Mouse (Mus musculus): ENCODE data around the gene Anapc7. TPM values are rescaled to one million over a fixed set of nuclear protein-coding genes. Genes with fewer than 3 reads are reported as not detected.
A peak's percentile ranks its signal among the peaks of the same experiment; 100 is the strongest.
"Not testable (repeated sequence)": the region's sequence is repeated elsewhere in the genome, so short reads cannot be mapped to it uniquely, and the experiment has no call there.

The Anapc7 gene
- polyA plus RNA-seq, 2 experiments = 9.0 to 13.2 TPM

DNA sequence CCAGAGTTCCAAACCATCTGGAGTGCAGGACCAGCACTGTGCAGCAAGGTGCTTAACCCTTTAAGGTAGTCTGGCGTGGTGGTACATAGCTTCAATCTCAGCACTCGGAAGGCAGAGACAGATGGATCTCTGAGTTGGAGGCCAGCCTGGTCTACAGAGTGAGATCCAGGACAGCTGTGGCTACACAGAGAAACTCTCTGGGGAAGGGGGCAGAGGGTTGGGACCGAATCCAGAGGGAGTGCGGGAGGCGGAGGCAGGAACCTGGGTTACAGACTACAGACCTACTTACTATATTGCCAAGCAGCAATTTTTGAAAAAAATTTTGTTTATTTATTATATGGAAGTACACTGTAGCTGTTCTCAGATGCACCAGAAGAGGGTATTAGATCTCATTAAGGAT is 7.1 kb upstream of the Anapc7 start:
- Histone ChIP-seq H3K9ac (replicated peaks) (no peak overlapping the region), H3K9me3 (ENCODE audit: control insufficient read depth, low read length) (no peaks in the 10 kb centered on the region), H3K27me3 (ENCODE audit: control insufficient read depth, insufficient read depth, low read length) (no peaks in the 10 kb centered on the region), H3K27ac (no peak overlapping the region), H3K4me1 (replicated peaks; ENCODE audit: control insufficient read depth in 2 of 2, insufficient read depth in 2 of 2, low read length in 1 of 2) (no peaks in the 10 kb centered on the region), H3K36me3 (replicated peaks; ENCODE audit: control insufficient read depth, insufficient read depth, low read depth) (no peaks in the 10 kb centered on the region), H3K4me2 (ENCODE audit: low read depth) (no peak overlapping the region), H3K4me3 (ENCODE audit: insufficient read depth in 1 of 2, low read depth in 2 of 2, low read length in 2 of 2) (no peak overlapping the region)
- 84% methylated on average over 5 of the region's 5 CpGs for WGBS (ENCODE audit: insufficient replicate concordance)
- ATAC-seq (ENCODE audit: insufficient read depth) (no peak), DNase-seq (ENCODE audit: low read depth in 3 of 3, low spot score in 3 of 3) (no peak)
- no peak for TF ChIP-seq CTCF (IDR thresholded peaks at IDR 0.05; ENCODE audit: low read depth)
- no peak for TF ChIP-seq EP300 (IDR thresholded peaks at IDR 0.05; ENCODE audit: low read depth)

DNA sequence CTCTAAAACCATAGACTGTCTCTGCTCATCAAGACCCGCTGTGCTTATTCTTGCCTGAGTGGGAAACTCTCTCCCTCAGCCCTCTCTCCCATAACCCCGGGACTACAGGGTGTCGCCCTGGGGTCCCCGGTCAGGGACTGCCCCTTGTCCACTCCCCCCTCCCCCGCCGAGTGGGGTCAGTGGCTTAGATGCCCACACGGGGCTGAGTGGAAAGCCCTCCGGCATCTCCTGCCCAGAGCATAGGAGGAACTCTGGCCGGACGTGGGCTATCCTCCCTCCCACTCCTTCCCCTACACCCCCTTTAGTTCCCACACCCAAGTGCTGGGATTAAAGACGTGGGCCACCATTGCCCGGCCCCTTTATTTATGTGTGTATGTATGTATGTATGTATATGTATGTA is 6.0 kb upstream of the Anapc7 start:
- H3K27me3 ChIP-seq (ENCODE audit: control insufficient read depth, insufficient read depth, low read length) = no peaks in the 10 kb centered on the region
- no peak overlapping the region for H3K27ac ChIP-seq
- 76% methylated on average over 12 of the region's 12 CpGs for WGBS (ENCODE audit: insufficient replicate concordance)
- H3K4me3 ChIP-seq (ENCODE audit: insufficient read depth in 1 of 2, low read depth in 2 of 2, low read length in 2 of 2) = no peak overlapping the region
- no peak for ATAC-seq (ENCODE audit: insufficient read depth)
- H3K9ac ChIP-seq (replicated peaks) = no peak overlapping the region
- H3K36me3 ChIP-seq (replicated peaks; ENCODE audit: control insufficient read depth, insufficient read depth, low read depth) = no peaks in the 10 kb centered on the region
- no peak for DNase-seq (ENCODE audit: low read depth in 3 of 3, low spot score in 3 of 3)
- TF ChIP-seq CTCF (IDR thresholded peaks at IDR 0.05; ENCODE audit: low read depth) (no peak), EP300 (IDR thresholded peaks at IDR 0.05; ENCODE audit: low read depth) (no peak)
- H3K9me3 ChIP-seq (ENCODE audit: control insufficient read depth, low read length) = no peaks in the 10 kb centered on the region
- H3K4me1 ChIP-seq (replicated peaks; ENCODE audit: control insufficient read depth in 2 of 2, insufficient read depth in 2 of 2, low read length in 1 of 2) = peaks cover 0 to under 1% of the 10 kb centered on the region in 2 experiments; a peak in 2 of 4 replicates
- H3K4me2 ChIP-seq (ENCODE audit: low read depth) = no peak overlapping the region

DNA sequence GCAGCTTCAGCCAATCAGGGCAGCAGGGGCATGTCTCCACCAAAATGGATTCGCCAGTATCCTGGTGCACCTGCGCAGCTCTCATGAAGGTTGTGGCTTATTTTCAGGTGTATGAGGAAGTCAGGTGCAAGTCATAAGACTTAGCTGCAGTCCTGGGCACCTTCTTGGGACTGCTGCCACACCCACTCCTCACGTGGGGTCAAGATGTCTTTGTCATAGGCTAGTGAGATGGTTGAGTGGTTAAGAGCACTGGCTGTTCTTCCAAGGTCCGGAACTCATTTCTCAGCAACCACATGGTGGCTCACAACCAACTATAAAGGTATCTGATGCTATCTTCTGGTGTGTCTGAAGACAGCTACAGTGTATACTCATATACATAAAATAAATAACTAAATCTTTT is 817 bp upstream of the Anapc7 start:
- not testable (repeated sequence) for H3K4me3 ChIP-seq (ENCODE audit: insufficient read depth in 1 of 2, low read depth in 2 of 2, low read length in 2 of 2); H3K27me3 ChIP-seq (ENCODE audit: control insufficient read depth, insufficient read depth, low read length); H3K36me3 ChIP-seq (replicated peaks; ENCODE audit: control insufficient read depth, insufficient read depth, low read depth); DNase-seq (ENCODE audit: low read depth in 3 of 3, low spot score in 3 of 3); H3K9me3 ChIP-seq (ENCODE audit: control insufficient read depth, low read length); ATAC-seq (ENCODE audit: insufficient read depth); H3K9ac ChIP-seq (replicated peaks); H3K27ac ChIP-seq
- Histone ChIP-seq H3K4me1 (replicated peaks; ENCODE audit: control insufficient read depth in 2 of 2, insufficient read depth in 2 of 2, low read length in 1 of 2) (peaks cover 7 to 21% of the 10 kb centered on the region in 2 experiments; a peak in 3 of 4 replicates), H3K4me2 (ENCODE audit: low read depth) (peak overlapping the region; percentile 99; the same call in 1 of the 2 replicates)
- 50% methylated on average over 4 of the region's 4 CpGs for WGBS (ENCODE audit: insufficient replicate concordance)

DNA sequence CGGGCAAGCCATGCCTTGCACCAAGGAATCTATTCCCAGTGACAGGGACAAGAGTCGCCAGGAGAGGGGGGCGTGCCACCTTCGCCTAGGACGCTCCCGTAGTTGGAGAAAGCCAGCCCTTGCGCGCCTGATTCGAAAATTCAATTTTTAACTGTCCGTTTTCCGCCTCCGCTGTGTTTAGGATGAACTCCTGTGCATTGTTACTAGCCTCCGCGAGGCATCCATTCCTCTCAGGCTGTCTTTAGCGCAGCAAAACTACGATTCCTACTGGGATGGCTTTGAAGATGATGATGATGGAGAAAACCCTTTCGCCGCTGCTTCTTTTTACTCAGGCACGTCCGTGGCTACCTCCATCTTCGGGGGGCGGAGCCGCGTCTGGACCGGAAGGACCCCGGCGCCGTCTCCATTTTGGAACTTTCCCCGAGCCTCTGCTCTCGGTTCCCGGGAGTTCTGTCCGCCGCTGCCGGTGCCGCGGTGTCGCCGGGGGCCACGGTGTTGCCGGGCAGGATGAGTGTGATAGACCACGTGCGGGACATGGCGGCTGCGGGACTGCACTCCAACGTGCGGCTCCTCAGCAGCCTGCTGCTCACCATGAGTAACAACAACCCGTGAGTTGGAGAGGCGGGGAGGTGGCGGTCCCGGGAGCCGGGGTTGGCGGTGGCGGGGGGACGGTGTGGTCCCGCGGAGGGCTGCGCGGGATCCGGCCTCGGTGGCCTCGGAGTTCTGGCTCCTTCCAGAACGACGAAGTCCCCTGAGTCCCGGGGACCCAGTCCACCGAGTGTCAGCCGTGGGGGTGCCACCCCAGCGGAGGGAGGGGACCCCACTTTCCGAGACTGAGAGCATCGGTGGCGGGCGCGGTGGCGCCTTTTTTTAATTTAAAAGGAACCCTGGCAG is 825 bp downstream of the Anapc7 start:
- H3K27ac ChIP-seq = peak overlapping the region; percentile 53
- no peaks in the 10 kb centered on the region for H3K27me3 ChIP-seq (ENCODE audit: control insufficient read depth, insufficient read depth, low read length)
- DNase-seq (ENCODE audit: low read depth in 3 of 3, low spot score in 3 of 3) (peak; percentile 71 to 78 (median 71)), ATAC-seq (ENCODE audit: insufficient read depth) (peak; percentile 83)
- no peaks in the 10 kb centered on the region for H3K36me3 ChIP-seq (replicated peaks; ENCODE audit: control insufficient read depth, insufficient read depth, low read depth)
- peak overlapping the region; percentile 99 for H3K4me2 ChIP-seq (ENCODE audit: low read depth)
- H3K4me1 ChIP-seq (replicated peaks; ENCODE audit: control insufficient read depth in 2 of 2, insufficient read depth in 2 of 2, low read length in 1 of 2) = peaks cover 7 to 21% of the 10 kb centered on the region in 2 experiments; a peak in 3 of 4 replicates
- H3K9me3 ChIP-seq (ENCODE audit: control insufficient read depth, low read length) = no peaks in the 10 kb centered on the region
- WGBS (ENCODE audit: insufficient replicate concordance) = under 1% methylated on average over 73 of the region's 73 CpGs
- peak overlapping the region; percentile 89 to 99 for H3K4me3 ChIP-seq (ENCODE audit: insufficient read depth in 1 of 2, low read depth in 2 of 2, low read length in 2 of 2)
- TF ChIP-seq EP300 (IDR thresholded peaks at IDR 0.05; ENCODE audit: low read depth) (peak; percentile 47), CTCF (IDR thresholded peaks at IDR 0.05; ENCODE audit: low read depth) (no peak; the same call in 1 of the 2 replicates)
- peak overlapping the region; percentile 95 for H3K9ac ChIP-seq (replicated peaks)

DNA sequence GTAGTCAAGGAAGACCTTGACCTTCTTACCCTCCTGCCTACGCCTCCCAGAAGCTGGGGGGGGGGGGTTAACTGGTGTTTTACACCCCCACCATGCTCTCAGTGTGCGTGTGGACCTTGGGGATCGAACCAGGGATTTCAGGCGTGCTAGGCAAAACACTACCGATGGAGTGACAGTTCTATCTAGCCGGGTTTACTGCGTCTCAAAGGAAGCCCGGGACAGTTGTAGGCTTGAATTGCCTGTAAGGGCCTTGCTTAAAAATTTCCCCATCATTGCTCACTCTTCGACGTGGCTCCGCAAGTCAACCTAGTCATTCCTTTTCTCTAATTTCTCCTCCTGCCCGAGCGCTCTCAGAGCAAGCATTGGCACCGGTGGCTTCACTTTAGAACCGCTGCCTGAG is 1.6 kb downstream of the Anapc7 start:
- no peak for DNase-seq (ENCODE audit: low read depth in 3 of 3, low spot score in 3 of 3)
- peak overlapping the region; percentile 51; the same call in 1 of the 2 replicates for H3K27ac ChIP-seq
- ATAC-seq (ENCODE audit: insufficient read depth) = no peak

More for the DNA sequence above, 1.6 kb downstream of the Anapc7 start:
- Histone ChIP-seq H3K36me3 (replicated peaks; ENCODE audit: control insufficient read depth, insufficient read depth, low read depth) (peaks cover 3% of the 10 kb centered on the region), H3K4me3 (ENCODE audit: insufficient read depth in 1 of 2, low read depth in 2 of 2, low read length in 2 of 2) (peak overlapping the region; percentile 89 to 99), H3K9me3 (ENCODE audit: control insufficient read depth, low read length) (no peaks in the 10 kb centered on the region), H3K27me3 (ENCODE audit: control insufficient read depth, insufficient read depth, low read length) (no peaks in the 10 kb centered on the region), H3K4me2 (ENCODE audit: low read depth) (peak overlapping the region; percentile 99), H3K4me1 (replicated peaks; ENCODE audit: control insufficient read depth in 2 of 2, insufficient read depth in 2 of 2, low read length in 1 of 2) (peaks cover 7 to 21% of the 10 kb centered on the region in 2 experiments; a peak in 3 of 4 replicates), H3K9ac (replicated peaks) (peak overlapping the region; percentile 95)
- WGBS (ENCODE audit: insufficient replicate concordance) = 17% methylated on average over 15 of the region's 15 CpGs
- TF ChIP-seq EP300 (IDR thresholded peaks at IDR 0.05; ENCODE audit: low read depth) (no peak), CTCF (IDR thresholded peaks at IDR 0.05; ENCODE audit: low read depth) (no peak)
